ENCODE assay signal across 15 mouse cellular contexts in genomic region chr8:8484546-8484945, GRCm38 (mm10).
DNase-seq lines count a peak whose midpoint lies in the region; ATAC-seq lines count a peak whose summit lies in the region.
"Had no signal": no experiment of that assay in that cellular context is flagged by ENCODE, and none has a peak within 500 bp of the region (broad histone marks: within the 10 kb centered on the region; RNA-seq: fewer than 3 reads in every experiment).

No protein-coding gene starts in this region.

- peaks cover 81% of the 10 kb centered on the region for H3K4me1 ChIP-seq in forebrain, embryonic 10.5 days
- H3K4me1 ChIP-seq in hindbrain, embryonic 14.5 days (replicated peaks; ENCODE audit: control insufficient read depth, insufficient read depth, low read length): peaks cover 33% of the 10 kb centered on the region
- H3K4me1 ChIP-seq in neural tube, embryonic 12.5 days: peaks cover 30% of the 10 kb centered on the region

- peaks cover 73% of the 10 kb centered on the region for H3K27me3 ChIP-seq in forebrain, embryonic 10.5 days (ENCODE audit: poor library complexity, severe bottlenecking)
- H3K27me3 ChIP-seq in hindbrain, embryonic 14.5 days (ENCODE audit: control insufficient read depth, insufficient read depth, low read length): no peaks in the 10 kb centered on the region
- no peaks in the 10 kb centered on the region for H3K27me3 ChIP-seq in neural tube, embryonic 12.5 days (replicated peaks)
- H3K27me3 ChIP-seq: heart, embryonic 13.5 days; liver, embryonic 13.5 days had no signal

- peak overlapping the region; percentile 51; the same call in 1 of the 2 replicates for H3K27ac ChIP-seq in forebrain, embryonic 10.5 days
- H3K27ac ChIP-seq in hindbrain, embryonic 14.5 days: 0 out of 2 replicates have a peak overlapping the region, but pooled peaks have one; percentile 32
- H3K27ac ChIP-seq in neural tube, embryonic 12.5 days: no peak overlapping the region
- H3K27ac ChIP-seq: gastrocnemius, adult 2 months; heart, embryonic 13.5 days; liver, embryonic 13.5 days; macrophage; stomach, postnatal 0 days had no signal

- peak; percentile 82 for DNase-seq in ZHBTc4 (ENCODE audit: low read depth, low spot score)
- DNase-seq in forebrain, embryonic 10.5 days (ENCODE audit: extremely low spot score, low spot score): peak; percentile 44
- DNase-seq in hindbrain, embryonic 14.5 days (ENCODE audit: low spot score): peak; percentile 63
- no peak for DNase-seq in left cerebral cortex, postnatal 14 days (ENCODE audit: low spot score in 2 of 2)
- DNase-seq in adrenal gland, postnatal 10 days: no peak
- no peak for DNase-seq in heart, postnatal 14 days
- DNase-seq in left cerebral cortex, adult 18-20 months (ENCODE audit: low spot score in 2 of 2): no peak
- DNase-seq: cerebellum, adult 9-10 months; gastrocnemius, adult 2 months; kidney, adult 18-20 months; liver, embryonic 13.5 days had no signal

- WGBS in forebrain, embryonic 10.5 days: 9% methylated on average over 8 of the region's 8 CpGs
- WGBS in hindbrain, embryonic 14.5 days: 2% methylated on average over 8 of the region's 8 CpGs
- WGBS in neural tube, embryonic 12.5 days: 10% methylated on average over 8 of the region's 8 CpGs

- ATAC-seq in hindbrain, embryonic 14.5 days (ENCODE audit: low FRiP score): peak; percentile 74
- ATAC-seq in neural tube, embryonic 12.5 days (ENCODE audit: low FRiP score, low read depth): peak; percentile 57

- no peaks in the 10 kb centered on the region for H3K9me3 ChIP-seq in forebrain, embryonic 10.5 days
- H3K9me3 ChIP-seq in hindbrain, embryonic 14.5 days (ENCODE audit: control insufficient read depth, low read length): no peaks in the 10 kb centered on the region
- no peaks in the 10 kb centered on the region for H3K9me3 ChIP-seq in neural tube, embryonic 12.5 days
- H3K9me3 ChIP-seq: heart, embryonic 13.5 days; liver, embryonic 13.5 days had no signal

- intact Hi-C loops in left cerebral cortex, postnatal 14 days (cut with DNase I): no loop called here
- intact Hi-C loops in heart, postnatal 14 days (cut with DNase I): no loop called here

- peak overlapping the region; percentile 16; the same call in 1 of the 2 replicates for H3K9ac ChIP-seq in hindbrain, embryonic 14.5 days
- H3K9ac ChIP-seq in neural tube, embryonic 12.5 days: no peak overlapping the region
- H3K9ac ChIP-seq: heart, embryonic 13.5 days; liver, embryonic 13.5 days had no signal

- no peak overlapping the region for H3K4me3 ChIP-seq in forebrain, embryonic 10.5 days
- no peak overlapping the region for H3K4me3 ChIP-seq in hindbrain, embryonic 14.5 days (replicated peaks; ENCODE audit: low read length)
- no peak overlapping the region for H3K4me3 ChIP-seq in neural tube, embryonic 12.5 days
- H3K4me3 ChIP-seq: gastrocnemius, adult 2 months; heart, embryonic 13.5 days; liver, embryonic 13.5 days had no signal

- H3K36me3 ChIP-seq in forebrain, embryonic 10.5 days (replicated peaks): no peaks in the 10 kb centered on the region
- H3K36me3 ChIP-seq in hindbrain, embryonic 14.5 days (replicated peaks; ENCODE audit: control insufficient read depth, insufficient read depth): no peaks in the 10 kb centered on the region
- H3K36me3 ChIP-seq in neural tube, embryonic 12.5 days: no peaks in the 10 kb centered on the region
- H3K36me3 ChIP-seq: heart, embryonic 13.5 days; liver, embryonic 13.5 days had no signal

- peak overlapping the region; percentile 9; the same call in 1 of the 2 replicates for H3K4me2 ChIP-seq in hindbrain, embryonic 14.5 days (replicated peaks)
- peak overlapping the region; percentile 31 for H3K4me2 ChIP-seq in neural tube, embryonic 12.5 days (replicated peaks)
- H3K4me2 ChIP-seq: heart, embryonic 13.5 days; liver, embryonic 13.5 days had no signal

Comparison
In these comparisons a context has a peak if more than half of its experiments do, and no peak if none do; other contexts are left out.
1. DNase-seq: peak in ZHBTc4 (single experiment), forebrain, embryonic 10.5 days (single experiment) and hindbrain, embryonic 14.5 days (single experiment); none in left cerebral cortex, postnatal 14 days (0 of 2), adrenal gland, postnatal 10 days (single experiment), heart, postnatal 14 days (0 of 2) and left cerebral cortex, adult 18-20 months (0 of 2).